ENCODE assay signal across 8 mouse cellular contexts in the genomic region with DNA sequence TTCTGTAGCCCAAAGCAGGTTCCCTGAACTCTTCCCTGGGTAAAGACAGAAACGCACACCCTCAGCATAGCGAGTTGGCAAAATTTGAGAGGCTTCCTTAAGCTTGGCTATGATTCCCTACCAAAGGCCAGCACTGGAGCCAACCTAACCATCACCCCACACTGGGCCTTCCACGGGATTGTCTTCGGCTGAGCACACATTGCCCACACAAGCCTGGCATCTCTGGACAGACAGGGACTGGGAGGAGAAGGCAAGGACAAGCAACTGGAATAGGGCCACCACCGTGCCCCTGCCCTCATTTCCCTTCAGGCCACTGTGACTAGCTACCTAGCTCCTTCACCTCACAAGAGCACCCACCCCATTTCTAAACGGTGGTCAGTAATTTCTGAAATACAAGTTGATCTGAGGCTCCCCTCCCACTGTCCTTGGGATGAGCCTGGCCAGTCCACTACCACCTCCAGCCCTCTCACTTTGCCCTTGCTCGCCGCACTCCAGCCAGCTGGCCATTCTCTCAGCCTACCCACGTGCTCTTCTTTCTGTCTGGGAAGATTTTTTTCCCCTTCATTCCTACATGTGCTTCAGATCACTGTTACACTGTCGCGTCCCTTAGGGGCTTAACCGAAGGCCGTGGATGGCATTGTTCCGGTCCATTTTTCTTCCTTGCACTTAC. TPM values are rescaled to one million over a fixed set of nuclear protein-coding genes. Genes with fewer than 3 reads are reported as not detected.
DNase-seq lines count a peak whose midpoint lies in the region; ATAC-seq and TF ChIP-seq lines count a peak whose summit lies in the region.

Gene Homer2 (minus strand): TSS at position 57 of the 670 bp plus-strand sequence.

- DNase-seq in cerebellum, adult 9-10 months, result no peak
- DNase-seq in brain, adult 2 months (ENCODE audit: low read depth, low spot score), result peak; percentile 49
- no peak for DNase-seq in gastrocnemius, postnatal 10 days
- no peak for DNase-seq in liver, postnatal 0 days
- DNase-seq in adipocyte (ENCODE audit: low spot score), result no peak
- DNase-seq in right cerebral cortex, postnatal 36 days (ENCODE audit: low spot score in 2 of 2), result no peak

- peak within 1 kb of the TSS; percentile 76 for H3K4me3 ChIP-seq in hindbrain, embryonic 16.5 days (ENCODE audit: low read length)
- peak within 1 kb of the TSS; percentile 61 for H3K4me3 ChIP-seq in liver, postnatal 0 days (ENCODE audit: low read depth, low read length)

- ATAC-seq in cerebellum, adult (ENCODE audit: insufficient number of reproducible peaks, low FRiP score, low TSS enrichment), result peak; percentile 52
- ATAC-seq in hindbrain, embryonic 16.5 days, result peak; percentile 43
- ATAC-seq in liver, postnatal 0 days, result no peak

- H3K27ac ChIP-seq in hindbrain, embryonic 16.5 days (ENCODE audit: low read depth, low read length), result peak within 1 kb of the TSS; percentile 75
- H3K27ac ChIP-seq in liver, postnatal 0 days (ENCODE audit: low read depth), result no peak within 1 kb of the TSS

- 72% methylated on average over 14 of the region's 14 CpGs for WGBS in hindbrain, embryonic 16.5 days
- 78% methylated on average over 14 of the region's 14 CpGs for WGBS in liver, postnatal 0 days (ENCODE audit: insufficient replicate concordance)

- H3K36me3 ChIP-seq in hindbrain, embryonic 16.5 days (ENCODE audit: control insufficient read depth, insufficient read depth, low read length), result no peaks in the 10 kb centered on the region
- H3K36me3 ChIP-seq in liver, postnatal 0 days (replicated peaks; ENCODE audit: insufficient read depth, low read length), result no peaks in the 10 kb centered on the region

- peaks cover 10% of the 10 kb centered on the region for H3K4me1 ChIP-seq in hindbrain, embryonic 16.5 days (ENCODE audit: control insufficient read depth, insufficient read depth, low read depth, low read length)
- peaks cover 8% of the 10 kb centered on the region for H3K4me1 ChIP-seq in liver, postnatal 0 days (ENCODE audit: insufficient read depth)

- no peaks in the 10 kb centered on the region for H3K27me3 ChIP-seq in hindbrain, embryonic 16.5 days (replicated peaks; ENCODE audit: control insufficient read depth, insufficient read depth, low read length)
- H3K27me3 ChIP-seq in liver, postnatal 0 days (ENCODE audit: insufficient read depth, low read length), result peaks cover 49% of the 10 kb centered on the region

- H3K4me2 ChIP-seq in hindbrain, embryonic 16.5 days (ENCODE audit: low read length), result peak within 1 kb of the TSS; percentile 78
- peak within 1 kb of the TSS; percentile 91 for H3K4me2 ChIP-seq in liver, postnatal 0 days (ENCODE audit: low read depth, low read length)

- no peak for TF ChIP-seq EP300 in liver, postnatal 0 days (IDR thresholded peaks at IDR 0.05; ENCODE audit: low read depth)

- no peak for TF ChIP-seq CTCF in liver, postnatal 0 days (IDR thresholded peaks at IDR 0.05; ENCODE audit: low read depth)

- H3K9me3 ChIP-seq in hindbrain, embryonic 16.5 days (ENCODE audit: control insufficient read depth, low read length), result no peaks in the 10 kb centered on the region; the same call in 1 of the 2 replicates
- 0 out of 2 replicates have a peak, but pooled peaks cover 2% of the 10 kb centered on the region for H3K9me3 ChIP-seq in liver, postnatal 0 days (ENCODE audit: low read length)

- H3K9ac ChIP-seq in hindbrain, embryonic 16.5 days (ENCODE audit: low read depth, low read length), result peak within 1 kb of the TSS; percentile 80
- H3K9ac ChIP-seq in liver, postnatal 0 days (replicated peaks), result peak within 1 kb of the TSS; percentile 63

RNA-seq across cellular contexts. Expression of gene Homer2, which starts in this region (rescaled TPM):
- total RNA-seq in gastrocnemius, postnatal 10 days (2021), result 10 to 100 TPM; 26.1 to 26.3 TPM
- 23.5 and 26.3 TPM in 2 replicates for polyA plus RNA-seq in hindbrain, embryonic 16.5 days (2015; fragmentation: Nextera tagmentation; extraction: Ambion mirVana)
- 8.6 and 9.1 TPM in 2 replicates for polyA plus RNA-seq in liver, postnatal 0 days (2015; fragmentation: Nextera tagmentation; extraction: Ambion mirVana)
